Mouse (Mus musculus) regulatory T cell (primary cell): ENCODE data around the gene Lima1.

Experiments
- in situ Hi-C: fragments of 300-600 bp; cut with MboI, MseI; formaldehyde crosslinking; loops from one replicate; pipeline ENCODE4 v1.15.1; 2025; ENCODE audit warnings: high pct_unique_total_duplicates

Gene Lima1

GRCm38 (mm10) chr15:99867654-99868053, 7.6 kb downstream of the Lima1 start:
- in situ Hi-C loops = no loop called here

- in situ Hi-C loops = no loop called here
Measured at GRCm38 (mm10) chr15:99866450-99867221, 8.6 kb downstream of the Lima1 start.

GRCm38 (mm10) chr15:99865942-99866341, 9.3 kb downstream of the Lima1 start:
- in situ Hi-C loops = no loop called here

- in situ Hi-C loops = no loop called here
Measured at GRCm38 (mm10) chr15:99865494-99865941, 9.7 kb downstream of the Lima1 start.

GRCm38 (mm10) chr15:99865046-99865445, 10.2 kb downstream of the Lima1 start:
- in situ Hi-C loops = no loop called here

GRCm38 (mm10) chr15:99863786-99864185, 11.5 kb downstream of the Lima1 start:
- in situ Hi-C loops = no loop called here

GRCm38 (mm10) chr15:99863358-99863757, 11.9 kb downstream of the Lima1 start:
- in situ Hi-C loops = no loop called here

- in situ Hi-C loops = no loop called here
Measured at GRCm38 (mm10) chr15:99862473-99862872, 12.8 kb downstream of the Lima1 start.

- in situ Hi-C loops = no loop called here
Measured at GRCm38 (mm10) chr15:99861955-99862354, 13.3 kb downstream of the Lima1 start.

GRCm38 (mm10) chr15:99861536-99861935, 13.7 kb downstream of the Lima1 start:
- in situ Hi-C loops = no loop called here

GRCm38 (mm10) chr15:99859644-99860392, 15.4 kb downstream of the Lima1 start:
- in situ Hi-C loops = no loop called here

- in situ Hi-C loops = no loop called here
Measured at GRCm38 (mm10) chr15:99857479-99857878, 17.8 kb downstream of the Lima1 start.

- in situ Hi-C loops = no loop called here
Measured at GRCm38 (mm10) chr15:99855119-99855518, 20.1 kb downstream of the Lima1 start.

GRCm38 (mm10) chr15:99852606-99853237, 22.5 kb downstream of the Lima1 start:
- in situ Hi-C loops = no loop called here

- in situ Hi-C loops = no loop called here
Measured at GRCm38 (mm10) chr15:99850265-99850664, 25.0 kb downstream of the Lima1 start.

- in situ Hi-C loops = no loop called here
Measured at GRCm38 (mm10) chr15:99847937-99848336, 27.3 kb downstream of the Lima1 start.

GRCm38 (mm10) chr15:99847207-99847881, 27.9 kb downstream of the Lima1 start:
- in situ Hi-C loops = no loop called here

GRCm38 (mm10) chr15:99846633-99847032, 28.6 kb downstream of the Lima1 start:
- in situ Hi-C loops = no loop called here

GRCm38 (mm10) chr15:99843856-99844255, 31.4 kb downstream of the Lima1 start:
- in situ Hi-C loops = no loop called here

- in situ Hi-C loops = no loop called here
Measured at GRCm38 (mm10) chr15:99839910-99840309, 35.3 kb downstream of the Lima1 start.

GRCm38 (mm10) chr15:99839165-99839840, 36.0 kb downstream of the Lima1 start:
- in situ Hi-C loops = no loop called here
